Mouse (Mus musculus) lung, postnatal 0 days (tissue): ENCODE data around the gene Gm37240. TPM values are rescaled to one million over a fixed set of nuclear protein-coding genes. Genes with fewer than 3 reads are reported as not detected.

Source experiments
- ATAC-seq: fragments of 200-750 bp; cut with Nextera tagmentation; 2 replicates; pipeline ENCODE4 v1.8.0; 2017; ENCODE audit warnings: moderate library complexity
- DNase-seq: peaks from one replicate; pipeline ENCODE4 v3.0.0-alpha.2; 2016; ENCODE audit warnings: low spot score
- H3K27ac ChIP-seq: fragments of 300-500 bp; sonication (generic); 2 replicates; pipeline ENCODE4 v1.5.1; 2014; ENCODE audit warnings: antibody characterized with exemption, mild to moderate bottlenecking, low read length, mixed read lengths
- H3K27me3 ChIP-seq: fragments of 300-500 bp; sonication (generic); replicated peaks from 2 replicates; pipeline ENCODE4 v1.6.1; 2014; ENCODE audit warnings: low read length, mixed read lengths; ENCODE audit not compliant: insufficient read depth
- H3K36me3 ChIP-seq: fragments of 300-500 bp; sonication (generic); 2 replicates; pipeline ENCODE4 v1.6.1; 2014; ENCODE audit warnings: low read length, mixed read lengths; ENCODE audit not compliant: insufficient read depth
- H3K4me1 ChIP-seq: fragments of 300-500 bp; sonication (generic); 2 replicates; pipeline ENCODE4 v1.6.1; 2014; ENCODE audit warnings: antibody characterized with exemption, low read depth, low read length, mixed read lengths; ENCODE audit not compliant: insufficient read depth
- H3K4me2 ChIP-seq: fragments of 300-500 bp; sonication (generic); replicated peaks from 2 replicates; pipeline ENCODE4 v1.6.1; 2014; ENCODE audit warnings: low read depth, mild to moderate bottlenecking, low read length, moderate library complexity, mixed read lengths
- H3K4me3 ChIP-seq: fragments of 300-500 bp; sonication (generic); 2 replicates; pipeline ENCODE4 v1.5.1; 2014; ENCODE audit warnings: low read depth, low read length
- H3K9ac ChIP-seq: fragments of 300-500 bp; sonication (generic); replicated peaks from 2 replicates; pipeline ENCODE4 v1.6.1; 2014; ENCODE audit warnings: low read depth, mild to moderate bottlenecking
- H3K9me3 ChIP-seq: fragments of 300-500 bp; sonication (generic); 2 replicates; pipeline ENCODE4 v1.6.1; 2016; ENCODE audit warnings: low read length, mixed read lengths
- CTCF ChIP-seq: IDR thresholded peaks from 2 replicates; pipeline ENCODE4 v1.5.1; 2016; ENCODE audit warnings: antibody characterized with exemption, mild to moderate bottlenecking
- EP300 ChIP-seq: IDR thresholded peaks from 2 replicates; pipeline ENCODE4 v1.6.1; 2016; ENCODE audit warnings: antibody characterized with exemption, mild to moderate bottlenecking, control low read depth
- WGBS: fragments of 180-500 bp; shearing (Covaris S2); extraction: QIAGEN DNeasy Blood & Tissue Kit; methylation state at CpG from one replicate; pipeline ENCODE4 v1.1.7; 2014; 5-methylcytosine and 5-hydroxymethylcytosine counted together
- polyA plus RNA-seq: library from polyadenylated mRNA; unstranded; fragments of >200 nt; fragmentation: Nextera tagmentation; extraction: Ambion mirVana; gene quantifications from 2 replicates; pipeline ENCODE4 v1.2.1, GENCODE M21; 2015

The Gm37240 gene
- polyA plus RNA-seq, 1 experiment from 2014 or later: 8.9 TPM

- H3K4me3 ChIP-seq: no peak overlapping the region
- 79% methylated on average over 4 of the region's 4 CpGs for WGBS
- H3K27ac ChIP-seq: no peak overlapping the region
- H3K9me3 ChIP-seq: no peaks in the 10 kb centered on the region
- no peak overlapping the region for H3K4me2 ChIP-seq
- TF ChIP-seq CTCF: no peak
- TF ChIP-seq EP300: no peak
- no peak for DNase-seq
- no peaks in the 10 kb centered on the region for H3K36me3 ChIP-seq
- no peak for ATAC-seq
- H3K4me1 ChIP-seq: no peaks in the 10 kb centered on the region
- no peak overlapping the region for H3K9ac ChIP-seq
- no peaks in the 10 kb centered on the region for H3K27me3 ChIP-seq
Measured at GRCm38 (mm10) chr3:84955857-84956256, 931.5 kb downstream of the Gm37240 start.

- no peak for DNase-seq
- Histone ChIP-seq H3K4me3 (no peak overlapping the region), H3K36me3 (no peaks in the 10 kb centered on the region), H3K27ac (no peak overlapping the region), H3K4me2 (no peak overlapping the region), H3K9me3 (no peaks in the 10 kb centered on the region), H3K4me1 (no peaks in the 10 kb centered on the region), H3K27me3 (no peaks in the 10 kb centered on the region), H3K9ac (no peak overlapping the region)
- no peak for ATAC-seq
- TF ChIP-seq CTCF (no peak), EP300 (no peak)
- 90% methylated on average over 8 of the region's 8 CpGs for WGBS
Measured at GRCm38 (mm10) chr3:84955011-84955775, 932.1 kb downstream of the Gm37240 start.

GRCm38 (mm10) chr3:84952585-84953187 is 934.6 kb downstream of the Gm37240 start:
- Histone ChIP-seq H3K36me3 (no peaks in the 10 kb centered on the region), H3K27ac (no peak overlapping the region), H3K4me2 (peak overlapping the region; percentile 59), H3K27me3 (no peaks in the 10 kb centered on the region), H3K4me3 (peak overlapping the region; percentile 31), H3K9me3 (no peaks in the 10 kb centered on the region), H3K9ac (no peak overlapping the region), H3K4me1 (no peaks in the 10 kb centered on the region)
- ATAC-seq (no peak), DNase-seq (no peak)
- 56% methylated on average over 7 of the region's 7 CpGs for WGBS
- TF ChIP-seq EP300 (no peak), CTCF (no peak)

GRCm38 (mm10) chr3:84952135-84952534 is 935.2 kb downstream of the Gm37240 start:
- TF ChIP-seq EP300: no peak
- Histone ChIP-seq H3K9me3 (no peaks in the 10 kb centered on the region), H3K27me3 (no peaks in the 10 kb centered on the region), H3K4me1 (no peaks in the 10 kb centered on the region), H3K4me3 (peak overlapping the region; percentile 31), H3K27ac (no peak overlapping the region), H3K4me2 (peak overlapping the region; percentile 59), H3K9ac (no peak overlapping the region), H3K36me3 (no peaks in the 10 kb centered on the region)
- WGBS: 11% methylated on average over 13 of the region's 13 CpGs
- DNase-seq (peak; percentile 89), ATAC-seq (peak; percentile 99)

GRCm38 (mm10) chr3:84951698-84952097 is 935.6 kb downstream of the Gm37240 start:
- no peak for TF ChIP-seq EP300
- no peak for TF ChIP-seq CTCF
- no peaks in the 10 kb centered on the region for H3K36me3 ChIP-seq
- H3K9me3 ChIP-seq: no peaks in the 10 kb centered on the region
- H3K9ac ChIP-seq: no peak overlapping the region
- DNase-seq: peak; percentile 27
- no peak overlapping the region for H3K27ac ChIP-seq
- peak overlapping the region; percentile 59 for H3K4me2 ChIP-seq
- no peaks in the 10 kb centered on the region for H3K4me1 ChIP-seq
- H3K27me3 ChIP-seq: no peaks in the 10 kb centered on the region
- WGBS: 19% methylated on average over 2 of the region's 2 CpGs
- ATAC-seq: peak; percentile 63; the same call in 1 of the 2 replicates
- H3K4me3 ChIP-seq: peak overlapping the region; percentile 31; the same call in 1 of the 2 replicates

GRCm38 (mm10) chr3:84949387-84949786 is 937.9 kb downstream of the Gm37240 start:
- WGBS: 74% methylated on average over 4 of the region's 4 CpGs
- H3K27me3 ChIP-seq: no peaks in the 10 kb centered on the region
- no peak for TF ChIP-seq EP300
- no peak for TF ChIP-seq CTCF
- no peak overlapping the region for H3K4me3 ChIP-seq
- no peak overlapping the region for H3K27ac ChIP-seq
- no peak overlapping the region for H3K4me2 ChIP-seq
- H3K4me1 ChIP-seq: no peaks in the 10 kb centered on the region
- DNase-seq (no peak), ATAC-seq (no peak)
- H3K9ac ChIP-seq: no peak overlapping the region
- no peaks in the 10 kb centered on the region for H3K36me3 ChIP-seq
- no peaks in the 10 kb centered on the region for H3K9me3 ChIP-seq
